Mouse (Mus musculus): ENCODE data around the gene Stoml3.
A peak's percentile ranks its signal among the peaks of the same experiment; 100 is the strongest.

The Stoml3 gene

GRCm38 (mm10) chr3:53478419-53479046 is 9.9 kb upstream of the Stoml3 start:
- DNase-seq = no peak

- DNase-seq = no peak
Measured at GRCm38 (mm10) chr3:53483414-53484059, 4.9 kb upstream of the Stoml3 start.

GRCm38 (mm10) chr3:53486561-53486960 is 1.9 kb upstream of the Stoml3 start:
- no peak for DNase-seq

- no peak for DNase-seq
Measured at GRCm38 (mm10) chr3:53486996-53487576, 1.4 kb upstream of the Stoml3 start.

GRCm38 (mm10) chr3:53498351-53498905 is 10.0 kb downstream of the Stoml3 start:
- no peak for DNase-seq

- no peak for DNase-seq
Measured at GRCm38 (mm10) chr3:53502428-53502827, 14.0 kb downstream of the Stoml3 start.

DNA sequence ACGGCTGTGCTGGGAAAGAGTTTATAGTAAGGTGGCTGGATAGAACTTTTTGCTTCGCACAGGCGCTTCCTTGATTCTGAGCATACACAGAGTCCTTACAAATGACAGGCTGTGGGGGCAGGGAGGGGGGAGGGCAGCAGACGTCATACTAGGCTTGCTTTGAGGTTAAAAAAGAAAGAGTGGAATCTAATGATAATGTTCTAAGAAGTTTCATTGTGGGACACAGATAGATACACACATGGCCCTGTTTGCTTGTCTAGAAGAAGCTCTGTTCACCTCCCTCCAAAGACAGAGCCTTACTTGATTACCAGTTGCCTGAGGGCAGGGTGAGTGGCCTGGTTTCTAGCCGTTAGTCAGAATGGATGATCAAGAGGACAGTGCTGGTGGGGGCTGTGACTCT is 24.6 kb downstream of the Stoml3 start:
- DNase-seq = no peak

GRCm38 (mm10) chr3:53514221-53515065 is 26.0 kb downstream of the Stoml3 start:
- DNase-seq = no peak

- no peak for DNase-seq
Measured at GRCm38 (mm10) chr3:53522794-53523193, 34.3 kb downstream of the Stoml3 start.

GRCm38 (mm10) chr3:53525737-53526136 is 37.3 kb downstream of the Stoml3 start:
- peak; percentile 77 for DNase-seq

DNA sequence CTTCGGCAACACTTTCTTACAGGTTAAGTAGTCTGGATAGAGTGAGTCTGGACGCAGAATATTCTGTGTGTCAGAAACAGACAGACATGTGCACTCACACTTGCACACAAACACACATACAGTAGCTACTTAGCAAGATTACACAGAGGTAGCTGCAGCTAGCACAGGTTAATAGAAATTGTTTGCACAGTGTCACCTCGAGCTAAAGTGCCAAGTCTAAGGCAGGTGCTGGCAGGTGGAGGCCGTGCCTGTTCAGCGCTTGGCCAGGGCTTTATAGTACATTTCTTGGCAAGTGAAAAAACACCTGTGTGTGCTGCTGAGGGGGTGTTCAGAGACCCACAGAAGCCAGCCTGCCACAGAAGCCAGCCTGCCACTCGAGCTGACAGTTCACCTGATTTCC is 41.9 kb downstream of the Stoml3 start:
- no peak for DNase-seq

GRCm38 (mm10) chr3:53532091-53532490 is 43.6 kb downstream of the Stoml3 start:
- no peak for DNase-seq

- DNase-seq = no peak
Measured at GRCm38 (mm10) chr3:53552691-53553090, 64.2 kb downstream of the Stoml3 start.

DNA sequence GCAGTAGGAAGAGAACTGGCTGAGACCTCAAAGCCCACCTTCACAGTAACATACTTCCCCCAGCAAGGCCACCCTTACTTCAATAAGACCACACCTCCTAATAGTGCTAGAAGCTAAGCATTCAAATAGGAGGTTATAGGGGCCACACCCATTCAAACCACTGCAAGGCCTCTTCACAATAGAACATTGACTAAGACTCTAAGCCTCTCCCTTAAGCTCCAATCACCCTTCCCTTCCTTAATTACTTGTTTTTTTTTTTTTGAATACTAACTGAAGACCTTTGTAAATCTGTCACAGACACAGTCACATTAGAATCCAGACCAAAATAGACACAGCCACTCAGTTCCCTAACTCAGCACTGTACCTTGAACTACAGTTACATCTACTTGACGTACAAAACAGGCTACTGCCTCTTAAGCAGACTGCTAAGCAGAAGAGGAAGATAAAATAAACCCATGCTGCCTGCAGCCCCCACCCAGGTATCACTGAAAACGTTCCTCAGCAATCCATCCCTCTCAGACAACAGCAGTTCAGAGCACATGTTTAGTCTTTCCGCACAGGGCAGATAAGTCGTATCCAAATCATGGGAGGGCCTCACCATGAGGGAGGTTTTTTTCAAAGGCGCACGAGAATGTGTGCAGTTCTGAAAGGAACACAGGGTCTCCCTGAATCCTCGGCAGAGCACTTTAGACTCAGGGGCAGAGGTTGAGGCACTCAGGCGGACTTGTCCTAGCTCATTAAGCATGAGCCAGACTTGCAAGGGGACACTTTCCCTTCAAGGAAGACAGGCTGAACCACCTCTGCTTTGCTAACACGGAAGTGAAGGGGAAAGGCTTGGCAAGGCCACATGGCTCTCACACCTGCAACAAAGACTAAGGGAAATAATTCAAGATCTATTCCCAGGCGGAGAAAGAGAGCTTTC is 66.8 kb downstream of the Stoml3 start:
- DNase-seq = no peak

DNA sequence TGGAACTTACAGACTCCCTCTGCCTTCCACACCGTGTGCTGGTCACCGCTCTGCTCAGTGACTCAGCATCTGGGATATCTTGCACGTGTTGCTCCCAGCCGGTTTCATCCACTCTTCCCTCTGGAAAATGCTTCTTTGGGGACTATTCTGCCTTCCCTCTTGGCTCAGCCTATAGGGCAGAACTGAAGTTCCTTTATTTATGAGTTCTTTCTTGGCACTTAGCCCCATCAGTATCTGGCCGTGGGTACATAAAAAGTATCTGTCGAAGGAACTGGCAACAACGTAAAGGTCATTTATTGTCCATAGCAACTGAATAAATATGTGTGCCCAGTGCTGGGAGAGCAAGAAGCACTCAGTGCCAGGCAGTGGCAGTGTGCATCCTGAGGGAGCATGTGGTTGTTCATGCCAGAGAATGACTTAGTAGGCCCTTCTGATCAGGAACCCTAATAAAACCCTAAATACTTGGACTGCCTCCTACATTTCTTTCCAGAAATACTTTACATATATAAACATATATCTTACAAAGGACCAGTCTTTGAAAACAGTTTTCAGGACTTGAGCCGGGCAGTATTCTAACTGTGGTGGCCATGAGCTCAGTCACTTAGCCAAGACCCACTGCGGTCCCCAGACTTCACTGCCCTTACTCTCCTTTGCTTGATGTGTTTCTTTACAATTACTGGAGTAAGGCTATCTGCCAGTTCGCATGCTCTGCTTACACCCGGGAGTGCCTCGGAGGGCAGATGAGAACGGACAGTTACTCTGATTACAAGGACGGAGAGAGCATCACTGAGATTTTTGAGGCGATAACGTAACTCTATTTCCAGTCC is 69.1 kb downstream of the Stoml3 start:
- DNase-seq = no peak
